Mouse (Mus musculus) adrenal gland, adult 8-10 months (tissue): ENCODE results near the gene Zfp956. TPM values are rescaled to one million over a fixed set of nuclear protein-coding genes. Genes with fewer than 3 reads are reported as not detected.

Experiments used
- DNase-seq: peaks from one replicate; pipeline ENCODE4 v3.0.0; 2022
- total RNA-seq, 4 experiments: library from RNA; stranded (reverse); gene quantifications; 2 replicates each; pipeline ENCODE4 v1.2.4; 2022

Gene Zfp956
- total RNA-seq, 4 experiments from 2014 or later, result 7.6 to 16.1 (median 11.7) TPM

GRCm38 (mm10) chr6:47974599-47974998 is 21.4 kb downstream of the Zfp956 start:
- no peak for DNase-seq

- DNase-seq, result peak; percentile 90
These were observed 25.7 kb downstream of the Zfp956 start for GRCm38 (mm10) chr6:47978897-47979368.

- no peak for DNase-seq
These were observed 30.7 kb downstream of the Zfp956 start for GRCm38 (mm10) chr6:47983936-47984335.

- DNase-seq, result no peak
These were observed 42.5 kb downstream of the Zfp956 start for GRCm38 (mm10) chr6:47995661-47996060.

- no peak for DNase-seq
These were observed 57.5 kb downstream of the Zfp956 start for GRCm38 (mm10) chr6:48010727-48011126.

Other genes with a start within 250 kb of the Zfp956 start
- 100 to 1,000 TPM in 2 of 4 experiments, 10 to 100 TPM in 2; 98.3 to 114 (median 107) TPM for gene Pdia4, start 140.0 kb upstream of the Zfp956 start, total RNA-seq
- gene Zfp786, start 122.5 kb upstream of the Zfp956 start, total RNA-seq, result 1 to 10 TPM; 1.0 to 1.8 (median 1.5) TPM
- gene Zfp398, start 117.7 kb upstream of the Zfp956 start, total RNA-seq, result 10 to 100 TPM; 15.0 to 19.0 (median 17.3) TPM
- 10 to 100 TPM in 1 of 4 experiments, 1 to 10 TPM in 3; 9.4 to 13.3 (median 9.7) TPM for gene Zfp282, start 76.2 kb upstream of the Zfp956 start, total RNA-seq
- gene Zfp212, start 32.9 kb upstream of the Zfp956 start, total RNA-seq, result 10 to 100 TPM; 17.0 to 25.4 (median 19.0) TPM
- gene Zfp777, start 95.5 kb downstream of the Zfp956 start, total RNA-seq, result 10 to 100 TPM; 23.9 to 31.1 (median 27.5) TPM
- 10 to 100 TPM; 25.6 to 34.6 (median 28.7) TPM for gene Zfp746, start 133.2 kb downstream of the Zfp956 start, total RNA-seq